Mouse (Mus musculus) intestine, embryonic 16.5 days (tissue): Measurements from ENCODE around the gene Lfng. TPM values are rescaled to one million over a fixed set of nuclear protein-coding genes. Genes with fewer than 3 reads are reported as not detected.
A peak's percentile ranks its signal among the peaks of the same experiment; 100 is the strongest.

Experiments
- ATAC-seq: fragments of 200-750 bp; cut with Nextera tagmentation; 2 replicates; pipeline ENCODE4 v1.8.0; 2017; ENCODE audit warnings: moderate TSS enrichment, moderate library complexity
- H3K27ac ChIP-seq: fragments of 300-500 bp; sonication (generic); 2 replicates; pipeline ENCODE4 v1.5.1; 2014; ENCODE audit warnings: mild to moderate bottlenecking, low read length
- H3K27me3 ChIP-seq: fragments of 300-500 bp; sonication (generic); replicated peaks from 2 replicates; pipeline ENCODE4 v1.6.1; 2014; ENCODE audit warnings: low read length, control low read depth, mixed read lengths; ENCODE audit not compliant: control insufficient read depth, insufficient read depth
- H3K36me3 ChIP-seq: fragments of 300-500 bp; sonication (generic); 2 replicates; pipeline ENCODE4 v1.6.1; 2014; ENCODE audit warnings: low read length, control low read depth; ENCODE audit not compliant: control insufficient read depth, insufficient read depth
- H3K4me1 ChIP-seq: fragments of 300-500 bp; sonication (generic); 2 replicates; pipeline ENCODE4 v1.6.1; 2014; ENCODE audit warnings: low read length, control low read depth, mixed read lengths; ENCODE audit not compliant: control insufficient read depth, insufficient read depth
- H3K4me2 ChIP-seq: fragments of 300-500 bp; sonication (generic); 2 replicates; pipeline ENCODE4 v1.6.1; 2014; ENCODE audit warnings: low read depth, low read length, control low read depth
- H3K4me3 ChIP-seq: fragments of 300-500 bp; sonication (generic); 2 replicates; pipeline ENCODE4 v1.5.1; 2014; ENCODE audit warnings: mild to moderate bottlenecking, low read length
- H3K9ac ChIP-seq: fragments of 300-500 bp; sonication (generic); 2 replicates; pipeline ENCODE4 v1.6.1; 2014; ENCODE audit warnings: low read depth, low read length
- H3K9me3 ChIP-seq: fragments of 300-500 bp; sonication (generic); 2 replicates; pipeline ENCODE4 v1.6.1; 2016; ENCODE audit warnings: low read length, control low read depth; ENCODE audit not compliant: control insufficient read depth
- WGBS: fragments of 180-500 bp; shearing (Covaris S2); extraction: QIAGEN DNeasy Blood & Tissue Kit; methylation state at CpG from one replicate; pipeline ENCODE4 v1.1.7; 2014; 5-methylcytosine and 5-hydroxymethylcytosine counted together
- polyA plus RNA-seq: library from polyadenylated mRNA; unstranded; fragments of >200 nt; fragmentation: Nextera tagmentation; extraction: Ambion mirVana; gene quantifications from 2 replicates; pipeline ENCODE4 v1.2.1, GENCODE M21; 2015

Gene Lfng
- polyA plus RNA-seq, 1 experiment from 2014 or later = 13.4 TPM

- peaks cover 16% of the 10 kb centered on the region; the same call in 1 of the 2 replicates for H3K36me3 ChIP-seq
- WGBS = 23% methylated on average over 6 of the region's 6 CpGs
Observed at GRCm38 (mm10) chr5:140619151-140619771, 12.1 kb downstream of the Lfng start.

GRCm38 (mm10) chr5:140619895-140620736 lies 13.0 kb downstream of the Lfng start:
- Histone ChIP-seq H3K9me3 (no peaks in the 10 kb centered on the region), H3K9ac (no peak overlapping the region), H3K4me2 (no peak overlapping the region), H3K4me3 (no peak overlapping the region), H3K4me1 (peaks cover 19% of the 10 kb centered on the region), H3K27ac (no peak overlapping the region), H3K27me3 (no peaks in the 10 kb centered on the region), H3K36me3 (peaks cover 20% of the 10 kb centered on the region; the same call in 1 of the 2 replicates)
- 57% methylated on average over 7 of the region's 7 CpGs for WGBS
- no peak for ATAC-seq

More at GRCm38 (mm10) chr5:140619151-140619771, 12.1 kb downstream of the Lfng start:
- Histone ChIP-seq H3K9me3 (no peaks in the 10 kb centered on the region), H3K4me1 (peaks cover 10% of the 10 kb centered on the region), H3K27me3 (no peaks in the 10 kb centered on the region), H3K4me3 (no peak overlapping the region), H3K27ac (no peak overlapping the region), H3K4me2 (no peak overlapping the region), H3K9ac (no peak overlapping the region)
- ATAC-seq = 0 out of 2 replicates have a peak, but pooled peaks have one; percentile 12

- H3K4me1 ChIP-seq = peaks cover 19% of the 10 kb centered on the region
- no peak for ATAC-seq
- no peak overlapping the region for H3K27ac ChIP-seq
- no peaks in the 10 kb centered on the region for H3K9me3 ChIP-seq
- no peak overlapping the region for H3K4me2 ChIP-seq
- H3K9ac ChIP-seq = no peak overlapping the region
- WGBS = 75% methylated on average over 9 of the region's 9 CpGs
- no peaks in the 10 kb centered on the region for H3K27me3 ChIP-seq
- no peak overlapping the region for H3K4me3 ChIP-seq
- H3K36me3 ChIP-seq = peaks cover 23% of the 10 kb centered on the region; the same call in 1 of the 2 replicates
Observed at GRCm38 (mm10) chr5:140621092-140621491, 14.0 kb downstream of the Lfng start.

GRCm38 (mm10) chr5:140621517-140621916 lies 14.4 kb downstream of the Lfng start:
- no peaks in the 10 kb centered on the region for H3K9me3 ChIP-seq
- H3K4me3 ChIP-seq = no peak overlapping the region
- no peak overlapping the region for H3K4me2 ChIP-seq
- H3K36me3 ChIP-seq = peaks cover 23% of the 10 kb centered on the region; the same call in 1 of the 2 replicates
- H3K9ac ChIP-seq = no peak overlapping the region; the same call in 1 of the 2 replicates
- H3K27me3 ChIP-seq = no peaks in the 10 kb centered on the region
- H3K27ac ChIP-seq = no peak overlapping the region
- no peak for ATAC-seq
- 67% methylated on average over 10 of the region's 10 CpGs for WGBS
- H3K4me1 ChIP-seq = peaks cover 17% of the 10 kb centered on the region

- Histone ChIP-seq H3K36me3 (peaks cover 36% of the 10 kb centered on the region), H3K27ac (no peak overlapping the region), H3K4me2 (no peak overlapping the region), H3K4me3 (no peak overlapping the region), H3K9me3 (no peaks in the 10 kb centered on the region), H3K4me1 (peaks cover 16% of the 10 kb centered on the region), H3K9ac (0 out of 2 replicates have a peak overlapping the region, but pooled peaks have one; percentile 24), H3K27me3 (no peaks in the 10 kb centered on the region)
- no peak for ATAC-seq
- 95% methylated on average over 22 of the region's 23 CpGs for WGBS
Observed at GRCm38 (mm10) chr5:140622978-140623670, 16.0 kb downstream of the Lfng start.

GRCm38 (mm10) chr5:140623791-140624190 lies 16.7 kb downstream of the Lfng start:
- H3K9me3 ChIP-seq = no peaks in the 10 kb centered on the region
- H3K9ac ChIP-seq = 0 out of 2 replicates have a peak overlapping the region, but pooled peaks have one; percentile 24
- 0 out of 2 replicates have a peak overlapping the region, but pooled peaks have one; percentile 7 for H3K27ac ChIP-seq
- no peak overlapping the region for H3K4me3 ChIP-seq
- H3K36me3 ChIP-seq = peaks cover 43% of the 10 kb centered on the region
- 76% methylated on average over 4 of the region's 4 CpGs for WGBS
- peak; percentile 17; the same call in 1 of the 2 replicates for ATAC-seq
- no peaks in the 10 kb centered on the region for H3K27me3 ChIP-seq
- H3K4me2 ChIP-seq = no peak overlapping the region
- peaks cover 16% of the 10 kb centered on the region for H3K4me1 ChIP-seq

GRCm38 (mm10) chr5:140624238-140624637 lies 17.1 kb downstream of the Lfng start:
- peak; percentile 66 for ATAC-seq
- H3K4me1 ChIP-seq = peaks cover 16% of the 10 kb centered on the region
- no peak overlapping the region for H3K4me2 ChIP-seq
- H3K27ac ChIP-seq = peak overlapping the region; percentile 46; the same call in 1 of the 2 replicates
- H3K27me3 ChIP-seq = no peaks in the 10 kb centered on the region
- H3K36me3 ChIP-seq = peaks cover 47% of the 10 kb centered on the region
- no peak overlapping the region for H3K4me3 ChIP-seq
- H3K9me3 ChIP-seq = no peaks in the 10 kb centered on the region
- H3K9ac ChIP-seq = no peak overlapping the region
- 81% methylated on average over 5 of the region's 5 CpGs for WGBS

- ATAC-seq = no peak
- H3K27ac ChIP-seq = no peak overlapping the region
- no peaks in the 10 kb centered on the region for H3K9me3 ChIP-seq
- H3K36me3 ChIP-seq = peaks cover 54% of the 10 kb centered on the region
- H3K4me2 ChIP-seq = no peak overlapping the region
- H3K27me3 ChIP-seq = no peaks in the 10 kb centered on the region
- no peak overlapping the region for H3K9ac ChIP-seq
- H3K4me1 ChIP-seq = peaks cover 16% of the 10 kb centered on the region
- WGBS = 96% methylated on average over 13 of the region's 13 CpGs
- H3K4me3 ChIP-seq = no peak overlapping the region
Observed at GRCm38 (mm10) chr5:140624961-140625360, 17.8 kb downstream of the Lfng start.

- H3K4me2 ChIP-seq = no peak overlapping the region
- H3K36me3 ChIP-seq = peaks cover 51% of the 10 kb centered on the region
- peaks cover 14% of the 10 kb centered on the region for H3K4me1 ChIP-seq
- H3K27me3 ChIP-seq = no peaks in the 10 kb centered on the region
- 97% methylated on average over 5 of the region's 5 CpGs for WGBS
- no peak for ATAC-seq
- no peaks in the 10 kb centered on the region for H3K9me3 ChIP-seq
- no peak overlapping the region for H3K4me3 ChIP-seq
- no peak overlapping the region for H3K9ac ChIP-seq
- no peak overlapping the region for H3K27ac ChIP-seq
Observed at GRCm38 (mm10) chr5:140627580-140627979, 20.5 kb downstream of the Lfng start.
